Mouse (Mus musculus) brain, embryonic 14.5 days (tissue): ENCODE results near the gene Gm13040. TPM values are rescaled to one million over a fixed set of nuclear protein-coding genes. Genes with fewer than 3 reads are reported as not detected.
"Not testable (repeated sequence)": the region's sequence is repeated elsewhere in the genome, so short reads cannot be mapped to it uniquely, and the experiment has no call there.

ENCODE experiments used
- DNase-seq: peaks from one replicate; pipeline ENCODE4 v3.0.0-alpha.2; 2011; ENCODE audit warnings: low read depth
- CTCF ChIP-seq: fragments of 200-500 bp; IDR thresholded peaks from 2 replicates; pipeline ENCODE4 v1.5.1; 2012; ENCODE audit warnings: inconsistent platforms, mild to moderate bottlenecking, moderate library complexity, borderline replicate concordance; ENCODE audit not compliant: insufficient read depth, insufficient read length; ENCODE audit errors: extremely low read depth
- POLR2A ChIP-seq: fragments of 200-500 bp; IDR thresholded peaks from 2 replicates; pipeline ENCODE4 v1.6.1; 2012; ENCODE audit warnings: mild to moderate bottlenecking, inconsistent platforms, borderline replicate concordance; ENCODE audit not compliant: poor library complexity, insufficient read depth, insufficient read length, severe bottlenecking; ENCODE audit errors: extremely low read depth
- polyA plus RNA-seq: library from polyadenylated mRNA; depleted of rRNA; stranded (reverse); fragments of >200 nt; gene quantifications from 2 replicates; pipeline ENCODE4 v1.2.3, GENCODE M21; 2012; rRNA removed

Gene Gm13040
- polyA plus RNA-seq: not detected in 2 replicates

GRCm38 (mm10) chr4:143535654-143536053, at the start of gene Gm13040:
Gm13040 (plus strand) TSS chr4:143535954.
- not testable (repeated sequence) for DNase-seq

GRCm38 (mm10) chr4:143511043-143511442, 24.7 kb upstream of the Gm13040 start, which contains the start of gene Gm13043:
Gm13043 (plus strand) TSS chr4:143511343.
- TF ChIP-seq POLR2A (no peak), CTCF (no peak)

DNA sequence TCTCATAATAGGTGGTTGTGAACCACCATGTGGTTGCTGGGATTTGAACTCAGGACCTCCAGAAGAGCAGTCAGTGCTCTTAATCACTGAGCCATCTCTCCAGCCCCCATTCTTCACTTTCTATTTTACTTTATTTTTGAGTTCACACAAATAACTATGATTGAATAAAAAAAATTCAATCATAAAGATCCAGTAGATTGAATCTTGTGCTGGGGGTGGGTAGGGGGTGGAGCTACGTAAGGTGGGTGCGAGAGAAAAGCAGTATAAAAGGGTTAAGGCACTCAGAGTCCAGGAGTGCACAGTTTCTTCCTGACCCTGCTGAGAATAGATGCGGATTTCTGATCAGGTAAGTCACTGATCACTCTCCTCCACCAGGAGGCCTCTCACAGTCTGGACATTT, 15.6 kb downstream of the Gm13040 start, which contains the start of the genes BC080695 and Gm13057:
TSS of gene BC080695 (plus strand) at position 301 of the 400 bp plus-strand sequence.
TSS of gene Gm13057 (plus strand) at position 310 of the 400 bp plus-strand sequence.
- not testable (repeated sequence) for DNase-seq

More at GRCm38 (mm10) chr4:143511043-143511442, 24.7 kb upstream of the Gm13040 start, which contains the start of gene Gm13043:
- DNase-seq: no peak

Other genes starting within 250 kb of the Gm13040 start
- gene Pdpn, start 236.4 kb upstream of the Gm13040 start, polyA plus RNA-seq: 24.7 and 33.6 TPM in 2 replicates
- gene Lrrc38, start 186.2 kb upstream of the Gm13040 start, polyA plus RNA-seq: 0.23 TPM in 2 replicates
- gene Pramel1, start 141.5 kb upstream of the Gm13040 start, polyA plus RNA-seq: not detected in 2 replicates
- gene Pramef8, start 123.5 kb upstream of the Gm13040 start, polyA plus RNA-seq: 12.1 and 14.7 TPM in 2 replicates
- not detected in 2 replicates for gene Oog4, start 85.6 kb upstream of the Gm13040 start, polyA plus RNA-seq
- gene Gm13043, start 24.6 kb upstream of the Gm13040 start, polyA plus RNA-seq: not detected in 2 replicates
- gene BC080695, start 15.7 kb downstream of the Gm13040 start, polyA plus RNA-seq: not detected in 2 replicates
- gene Gm13057, start 15.8 kb downstream of the Gm13040 start, polyA plus RNA-seq: not detected in 2 replicates
- gene Gm13083, start 79.0 kb downstream of the Gm13040 start, polyA plus RNA-seq: not detected in 2 replicates
- gene Gm13088, start 121.3 kb downstream of the Gm13040 start, polyA plus RNA-seq: not detected in 2 replicates
- not detected in 2 replicates for gene Gm13089, start 166.8 kb downstream of the Gm13040 start, polyA plus RNA-seq
- gene Gm13078, start 183.5 kb downstream of the Gm13040 start, polyA plus RNA-seq: not detected in 2 replicates